Mouse (Mus musculus): Measurements from ENCODE around the gene Btnl10.

DNA sequence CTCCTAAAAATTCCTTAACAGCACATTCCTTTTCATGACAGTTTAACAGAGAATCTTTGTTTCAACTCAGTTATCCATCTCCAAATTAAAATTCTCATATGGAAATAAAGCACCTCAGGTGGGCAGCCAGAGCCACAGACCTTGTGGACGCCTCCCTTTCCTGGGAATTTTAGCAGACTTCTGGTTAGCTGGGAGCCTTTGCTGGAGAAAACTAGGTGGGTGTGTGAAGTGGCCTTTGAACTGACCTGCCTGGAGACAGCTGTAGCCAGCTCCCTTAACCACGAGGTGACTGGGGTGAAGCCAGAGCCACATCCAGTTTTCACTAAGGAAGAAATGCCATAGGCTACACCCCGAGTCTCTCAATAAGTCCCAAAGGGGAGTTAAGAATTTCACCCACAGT, 11.9 kb downstream of the Btnl10 start:
- TF ChIP-seq CTCF (conservative IDR thresholded peaks at IDR 0.05 in 1 of 2, IDR thresholded peaks at IDR 0.05 in 1 of 2; ENCODE audit: low read depth in 2 of 2, low read length in 2 of 2) (no peak), POLR2A (IDR thresholded peaks at IDR 0.05; ENCODE audit: low read depth, low read length) (no peak), NELFE (IDR thresholded peaks at IDR 0.05; ENCODE audit: low read depth, low read length) (no peak), E2F4 (IDR thresholded peaks at IDR 0.05; ENCODE audit: insufficient replicate concordance, low read depth, low read length) (no peak), EP300 (IDR thresholded peaks at IDR 0.05; ENCODE audit: low read length) (no peak), USF2 (conservative IDR thresholded peaks at IDR 0.05; ENCODE audit: low read depth, low read length) (no peak), KAT2A (IDR thresholded peaks at IDR 0.05; ENCODE audit: insufficient replicate concordance, low read length) (no peak), MYC (IDR thresholded peaks at IDR 0.05; ENCODE audit: low read depth, low read length) (no peak), ETS1 (conservative IDR thresholded peaks at IDR 0.05; ENCODE audit: low read depth, low read length) (no peak), MAZ (IDR thresholded peaks at IDR 0.05; ENCODE audit: low read depth, low read length) (no peak), MEF2A (IDR thresholded peaks at IDR 0.05; ENCODE audit: borderline replicate concordance, low read depth, low read length) (no peak), USF1 (IDR thresholded peaks at IDR 0.05; ENCODE audit: low read depth, low read length) (no peak), TBP (conservative IDR thresholded peaks at IDR 0.05; ENCODE audit: low read depth, low read length) (no peak), MAX (IDR thresholded peaks at IDR 0.05; ENCODE audit: low read length) (no peak)
